Mouse (Mus musculus): ENCODE data around the gene Bcr. TPM values are rescaled to one million over a fixed set of nuclear protein-coding genes. Genes with fewer than 3 reads are reported as not detected.

The Bcr gene
- polyA plus RNA-seq, 1 experiment from 2014 or later: 7.3 TPM

- Histone ChIP-seq H3K4me3 (no peak overlapping the region), H3K27me3 (ENCODE audit: poor library complexity, severe bottlenecking) (no peaks in the 10 kb centered on the region), H3K9me3 (no peaks in the 10 kb centered on the region), H3K36me3 (replicated peaks) (peaks cover 49% of the 10 kb centered on the region), H3K4me1 (peaks cover 14% of the 10 kb centered on the region), H3K27ac (no peak overlapping the region)
- DNase-seq (ENCODE audit: extremely low spot score, low spot score): no peak
- 84% methylated on average over 4 of the region's 4 CpGs for WGBS
Observed at GRCm38 (mm10) chr10:75125577-75125976, 65.2 kb downstream of the Bcr start.

GRCm38 (mm10) chr10:75129283-75129710, 68.9 kb downstream of the Bcr start:
- DNase-seq (ENCODE audit: extremely low spot score, low spot score): no peak
- no peaks in the 10 kb centered on the region for H3K27me3 ChIP-seq (ENCODE audit: poor library complexity, severe bottlenecking)
- no peaks in the 10 kb centered on the region for H3K9me3 ChIP-seq
- H3K4me1 ChIP-seq: no peaks in the 10 kb centered on the region
- H3K27ac ChIP-seq: no peak overlapping the region
- H3K36me3 ChIP-seq (replicated peaks): peaks cover 86% of the 10 kb centered on the region
- 94% methylated on average over 7 of the region's 7 CpGs for WGBS
- no peak overlapping the region for H3K4me3 ChIP-seq

- WGBS: 93% methylated on average over 4 of the region's 4 CpGs
- H3K36me3 ChIP-seq (replicated peaks): peaks cover 88% of the 10 kb centered on the region
- H3K27me3 ChIP-seq (ENCODE audit: poor library complexity, severe bottlenecking): no peaks in the 10 kb centered on the region
- no peaks in the 10 kb centered on the region for H3K9me3 ChIP-seq
- no peak overlapping the region for H3K27ac ChIP-seq
- no peak for DNase-seq (ENCODE audit: extremely low spot score, low spot score)
- H3K4me1 ChIP-seq: no peaks in the 10 kb centered on the region
- no peak overlapping the region for H3K4me3 ChIP-seq
Observed at GRCm38 (mm10) chr10:75130372-75131046, 70.1 kb downstream of the Bcr start.

- DNase-seq (ENCODE audit: extremely low spot score, low spot score): no peak
- Histone ChIP-seq H3K4me1 (no peaks in the 10 kb centered on the region), H3K9me3 (no peaks in the 10 kb centered on the region), H3K4me3 (no peak overlapping the region), H3K27me3 (ENCODE audit: poor library complexity, severe bottlenecking) (no peaks in the 10 kb centered on the region), H3K27ac (no peak overlapping the region), H3K36me3 (replicated peaks) (peaks cover 88% of the 10 kb centered on the region)
- 71% methylated on average over 8 of the region's 8 CpGs for WGBS
Observed at GRCm38 (mm10) chr10:75131625-75132024, 71.2 kb downstream of the Bcr start.

- 92% methylated on average over 15 of the region's 15 CpGs for WGBS
- H3K4me3 ChIP-seq: no peak overlapping the region
- H3K4me1 ChIP-seq: no peaks in the 10 kb centered on the region
- H3K9me3 ChIP-seq: no peaks in the 10 kb centered on the region
- H3K27ac ChIP-seq: no peak overlapping the region
- peaks cover 98% of the 10 kb centered on the region for H3K36me3 ChIP-seq (replicated peaks)
- no peak for DNase-seq (ENCODE audit: extremely low spot score, low spot score)
- no peaks in the 10 kb centered on the region for H3K27me3 ChIP-seq (ENCODE audit: poor library complexity, severe bottlenecking)
Observed at GRCm38 (mm10) chr10:75134861-75135517, 74.6 kb downstream of the Bcr start.

- Histone ChIP-seq H3K27me3 (ENCODE audit: poor library complexity, severe bottlenecking) (no peaks in the 10 kb centered on the region), H3K4me1 (no peaks in the 10 kb centered on the region), H3K36me3 (replicated peaks) (peaks cover 99% of the 10 kb centered on the region), H3K4me3 (no peak overlapping the region), H3K9me3 (no peaks in the 10 kb centered on the region), H3K27ac (no peak overlapping the region)
- DNase-seq (ENCODE audit: extremely low spot score, low spot score): no peak
- WGBS: 94% methylated on average over 21 of the region's 21 CpGs
Observed at GRCm38 (mm10) chr10:75135518-75136162, 75.2 kb downstream of the Bcr start.

GRCm38 (mm10) chr10:75137148-75137547, 76.8 kb downstream of the Bcr start:
- Histone ChIP-seq H3K9me3 (no peaks in the 10 kb centered on the region), H3K4me1 (no peaks in the 10 kb centered on the region), H3K27ac (no peak overlapping the region), H3K4me3 (no peak overlapping the region), H3K36me3 (replicated peaks) (peaks cover 99% of the 10 kb centered on the region), H3K27me3 (ENCODE audit: poor library complexity, severe bottlenecking) (no peaks in the 10 kb centered on the region)
- DNase-seq (ENCODE audit: extremely low spot score, low spot score): no peak
- WGBS: 83% methylated on average over 3 of the region's 3 CpGs

GRCm38 (mm10) chr10:75145221-75145620, 84.8 kb downstream of the Bcr start:
- Histone ChIP-seq H3K36me3 (replicated peaks) (peaks cover 98% of the 10 kb centered on the region), H3K4me1 (peaks cover 22% of the 10 kb centered on the region)
- WGBS: 91% methylated on average over 17 of the region's 17 CpGs

GRCm38 (mm10) chr10:75146001-75146400, 85.6 kb downstream of the Bcr start:
- WGBS: 95% methylated on average over 4 of the region's 4 CpGs

More at GRCm38 (mm10) chr10:75145221-75145620, 84.8 kb downstream of the Bcr start:
- Histone ChIP-seq H3K27me3 (ENCODE audit: poor library complexity, severe bottlenecking) (no peaks in the 10 kb centered on the region), H3K9me3 (no peaks in the 10 kb centered on the region), H3K27ac (no peak overlapping the region), H3K4me3 (no peak overlapping the region)
- no peak for DNase-seq (ENCODE audit: extremely low spot score, low spot score)

GRCm38 (mm10) chr10:75146619-75147018, 86.2 kb downstream of the Bcr start:
- WGBS: 90% methylated on average over 10 of the region's 10 CpGs
- no peaks in the 10 kb centered on the region for H3K9me3 ChIP-seq

More at GRCm38 (mm10) chr10:75146001-75146400, 85.6 kb downstream of the Bcr start:
- Histone ChIP-seq H3K27me3 (ENCODE audit: poor library complexity, severe bottlenecking) (no peaks in the 10 kb centered on the region), H3K4me1 (peaks cover 26% of the 10 kb centered on the region), H3K27ac (no peak overlapping the region), H3K4me3 (no peak overlapping the region), H3K9me3 (no peaks in the 10 kb centered on the region), H3K36me3 (replicated peaks) (peaks cover 95% of the 10 kb centered on the region)
- no peak for DNase-seq (ENCODE audit: extremely low spot score, low spot score)

GRCm38 (mm10) chr10:75148295-75148694, 87.9 kb downstream of the Bcr start:
- H3K27me3 ChIP-seq (ENCODE audit: poor library complexity, severe bottlenecking): no peaks in the 10 kb centered on the region
- H3K36me3 ChIP-seq (replicated peaks): peaks cover 87% of the 10 kb centered on the region
- no peak overlapping the region for H3K27ac ChIP-seq
- WGBS: 20% methylated on average over 6 of the region's 6 CpGs
- DNase-seq (ENCODE audit: extremely low spot score, low spot score): no peak
- H3K4me1 ChIP-seq: peaks cover 26% of the 10 kb centered on the region
- no peak overlapping the region for H3K4me3 ChIP-seq
- no peaks in the 10 kb centered on the region for H3K9me3 ChIP-seq

More at GRCm38 (mm10) chr10:75146619-75147018, 86.2 kb downstream of the Bcr start:
- DNase-seq (ENCODE audit: extremely low spot score, low spot score): no peak
- H3K4me3 ChIP-seq: no peak overlapping the region
- H3K27me3 ChIP-seq (ENCODE audit: poor library complexity, severe bottlenecking): no peaks in the 10 kb centered on the region
- no peak overlapping the region for H3K27ac ChIP-seq
- peaks cover 90% of the 10 kb centered on the region for H3K36me3 ChIP-seq (replicated peaks)
- H3K4me1 ChIP-seq: peaks cover 26% of the 10 kb centered on the region

- 80% methylated on average over 5 of the region's 5 CpGs for WGBS
- Histone ChIP-seq H3K36me3 (replicated peaks) (peaks cover 84% of the 10 kb centered on the region), H3K27me3 (ENCODE audit: poor library complexity, severe bottlenecking) (no peaks in the 10 kb centered on the region)
Observed at GRCm38 (mm10) chr10:75150361-75150760, 90.0 kb downstream of the Bcr start.

GRCm38 (mm10) chr10:75151311-75151710, 90.9 kb downstream of the Bcr start:
- peaks cover 26% of the 10 kb centered on the region for H3K4me1 ChIP-seq
- no peak overlapping the region for H3K4me3 ChIP-seq
- peak; percentile 49 for DNase-seq (ENCODE audit: extremely low spot score, low spot score)
- no peaks in the 10 kb centered on the region for H3K9me3 ChIP-seq
- H3K27ac ChIP-seq: no peak overlapping the region
- H3K36me3 ChIP-seq (replicated peaks): peaks cover 83% of the 10 kb centered on the region
- H3K27me3 ChIP-seq (ENCODE audit: poor library complexity, severe bottlenecking): no peaks in the 10 kb centered on the region

More at GRCm38 (mm10) chr10:75150361-75150760, 90.0 kb downstream of the Bcr start:
- H3K9me3 ChIP-seq: no peaks in the 10 kb centered on the region
- DNase-seq (ENCODE audit: extremely low spot score, low spot score): no peak
- H3K4me1 ChIP-seq: peaks cover 26% of the 10 kb centered on the region
- no peak overlapping the region for H3K4me3 ChIP-seq
- H3K27ac ChIP-seq: no peak overlapping the region
